Mouse (Mus musculus): ENCODE data around the gene Abhd5.

The Abhd5 gene

DNA sequence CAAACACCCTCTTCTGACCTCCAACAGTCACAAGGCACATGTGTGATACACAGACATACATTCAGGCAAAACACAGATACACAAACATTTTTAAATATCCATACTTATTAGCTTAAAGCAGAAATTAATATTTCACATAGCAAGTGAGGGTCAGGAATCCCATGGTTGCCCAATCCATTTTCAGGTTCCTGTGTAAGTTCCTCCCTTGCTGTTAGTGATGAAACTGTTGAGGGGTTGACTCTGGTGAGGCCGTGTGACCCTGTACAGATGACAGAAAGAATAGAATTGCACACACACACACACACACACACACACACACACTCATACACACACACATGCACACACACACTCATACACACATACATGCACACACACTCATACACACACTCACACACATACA is 63.2 kb downstream of the Abhd5 start:
- no peak for DNase-seq (ENCODE audit: low read depth, low spot score)

DNA sequence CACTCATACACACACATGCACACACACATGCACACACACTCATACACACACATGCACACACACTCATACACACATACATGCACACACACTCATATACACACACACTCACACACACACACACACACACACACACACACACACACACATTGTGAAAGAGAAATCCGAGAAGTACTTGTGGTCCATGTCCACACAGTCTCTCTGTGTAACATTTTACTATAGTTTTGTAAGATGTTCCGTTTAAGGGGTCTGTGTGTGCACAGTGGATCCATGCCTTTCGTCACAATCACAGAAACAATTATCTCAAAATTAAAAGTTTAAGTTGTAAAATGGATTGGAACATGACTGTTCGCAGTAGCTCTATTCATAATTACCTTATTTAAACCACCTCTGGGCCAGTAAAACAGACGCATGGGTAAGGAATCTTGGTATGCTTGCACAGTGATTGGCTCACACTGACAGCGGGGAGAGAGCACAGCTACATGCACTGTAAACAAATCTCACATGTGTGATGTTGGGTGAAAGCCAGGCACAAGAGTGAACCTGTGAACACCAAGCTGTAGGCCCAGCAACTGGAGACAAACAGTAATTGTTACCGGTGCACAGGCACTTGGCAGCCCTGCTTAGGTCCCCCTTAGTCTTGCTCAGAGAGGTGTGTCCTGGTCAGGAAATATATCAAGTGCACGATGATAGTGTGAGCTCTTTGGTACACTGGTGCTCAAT is 63.8 kb downstream of the Abhd5 start:
- DNase-seq (ENCODE audit: low read depth, low spot score) = no peak

DNA sequence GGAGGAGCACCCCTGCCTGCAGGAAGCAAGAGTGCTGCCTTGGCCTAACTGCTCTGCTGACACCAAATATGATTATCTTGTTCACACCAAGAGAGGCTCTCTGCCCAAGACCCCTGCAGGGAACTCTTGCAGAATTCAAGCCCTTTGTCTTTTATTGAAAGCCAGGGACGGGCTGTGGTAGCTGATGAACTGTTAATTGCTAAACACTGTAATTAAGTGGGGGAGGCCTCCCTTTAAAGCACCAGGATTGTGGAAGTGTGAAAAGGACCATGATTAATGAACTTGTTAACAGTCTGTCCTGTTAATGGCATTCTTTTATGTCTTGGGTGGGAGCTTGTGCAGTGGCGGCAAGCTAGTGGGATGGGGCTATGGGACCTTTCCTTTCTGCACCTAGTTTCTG is 65.2 kb downstream of the Abhd5 start:
- no peak for DNase-seq (ENCODE audit: low read depth, low spot score)

DNA sequence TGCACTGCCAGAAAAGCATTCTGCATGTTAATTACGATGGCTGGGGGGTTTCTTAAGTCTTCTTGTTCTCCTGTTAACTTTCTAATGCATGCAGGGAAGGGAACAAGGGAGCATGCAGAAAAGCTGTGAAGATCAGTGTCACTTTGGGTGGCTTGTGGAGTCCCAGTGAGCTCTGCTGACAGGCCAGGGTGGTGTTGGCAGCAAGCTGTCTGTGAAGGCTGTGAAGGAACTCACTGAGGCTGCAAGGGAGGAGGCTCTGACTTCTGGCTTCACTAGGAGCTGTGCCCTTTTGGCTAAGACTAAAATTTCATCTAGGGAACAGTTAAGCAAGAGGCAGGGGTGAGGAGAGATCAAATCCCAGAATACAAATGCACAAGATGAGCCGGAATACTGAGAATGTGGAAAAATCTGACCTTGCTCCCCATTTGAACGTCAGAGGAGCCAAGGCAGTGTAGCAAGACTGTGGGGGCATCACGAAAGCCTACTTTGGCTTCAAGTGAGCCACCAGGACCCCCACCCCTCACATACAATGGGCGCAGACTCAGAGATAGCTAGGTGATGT is 68.9 kb downstream of the Abhd5 start:
- DNase-seq (ENCODE audit: low read depth, low spot score) = no peak

DNA sequence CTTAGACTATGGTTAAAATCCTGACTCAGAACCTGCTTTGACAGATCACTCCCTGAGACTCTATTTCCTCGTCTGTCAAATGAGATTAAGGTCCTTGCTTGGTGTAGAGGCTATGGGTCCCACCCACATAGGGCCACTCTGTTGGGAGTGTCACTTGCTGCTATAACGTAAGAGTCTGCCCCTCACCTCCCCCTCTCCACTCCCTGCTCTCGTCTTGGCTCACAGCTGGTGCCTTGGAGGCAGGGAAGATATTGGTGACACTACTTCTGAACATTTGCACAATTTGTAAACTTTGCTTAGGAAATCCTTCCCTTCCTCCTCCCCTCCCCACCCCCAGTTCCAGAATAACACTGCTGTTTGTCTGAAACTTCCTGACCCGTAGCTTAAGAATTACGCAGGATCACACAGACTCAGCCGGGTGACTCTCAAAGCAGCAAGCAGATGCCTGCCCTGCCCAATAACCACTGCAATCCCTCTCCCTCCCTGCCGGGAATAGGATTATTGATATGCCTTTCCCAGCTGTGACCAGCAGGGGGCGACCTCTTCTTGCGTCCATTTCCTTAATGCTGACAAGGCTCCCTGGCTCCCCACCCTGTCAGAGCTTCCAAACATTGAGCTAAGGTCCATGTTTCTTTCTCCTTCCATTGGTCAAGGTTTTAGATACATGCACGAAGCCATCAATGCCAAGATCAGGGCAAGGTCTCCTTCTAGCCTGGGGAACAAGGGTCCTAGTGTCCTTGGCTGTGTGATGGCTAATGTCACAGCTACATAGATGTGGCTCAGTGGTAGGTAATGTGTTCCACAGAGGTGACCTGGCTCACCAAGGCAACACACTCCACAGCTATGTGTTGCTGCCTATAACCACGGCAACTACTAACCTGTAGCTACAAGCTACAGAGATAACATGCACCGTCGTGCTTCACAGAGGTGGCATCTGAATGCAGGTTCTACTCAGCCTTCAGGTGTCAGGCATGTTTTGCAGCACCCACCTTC is 69.7 kb downstream of the Abhd5 start:
- no peak for DNase-seq (ENCODE audit: low read depth, low spot score)

DNA sequence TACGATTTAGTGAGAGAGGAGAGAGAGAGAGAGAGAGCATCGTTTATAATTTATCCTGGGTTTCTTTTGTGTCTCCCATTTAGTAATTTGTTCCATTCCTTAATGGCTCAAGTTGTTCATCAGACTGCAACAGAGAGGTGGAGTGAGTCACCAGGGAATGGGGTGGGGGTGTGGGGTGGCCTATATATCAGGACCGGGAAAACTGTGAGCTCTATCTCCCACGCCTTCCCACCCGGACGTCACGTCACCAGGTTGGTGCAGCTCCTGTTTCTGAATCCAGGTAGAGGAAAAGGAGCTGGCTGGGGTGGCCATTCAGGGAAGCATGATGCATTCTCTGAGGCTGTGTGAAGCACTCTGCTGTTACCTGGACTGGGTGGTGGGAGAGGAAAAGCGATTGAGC is 70.5 kb downstream of the Abhd5 start:
- no peak for DNase-seq (ENCODE audit: low read depth, low spot score)

DNA sequence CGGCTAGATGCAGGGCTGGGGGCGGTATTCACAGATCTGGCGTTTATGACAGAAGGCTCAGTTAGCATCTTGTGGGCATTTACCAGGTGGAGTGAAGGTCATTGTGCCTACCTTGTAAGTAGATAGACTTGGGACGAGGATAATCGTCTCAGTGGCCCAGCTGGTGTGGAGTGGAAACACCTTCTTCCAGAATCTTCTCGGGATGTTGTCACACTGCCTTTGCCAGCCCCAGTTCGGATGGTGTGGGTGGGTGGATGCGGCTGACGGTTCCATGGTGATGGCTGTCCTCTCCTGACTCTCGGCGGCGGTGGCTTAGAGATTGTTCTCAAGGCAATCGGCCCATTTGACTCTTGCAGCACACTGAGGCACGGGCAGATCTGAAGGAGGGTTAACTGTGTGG is 71.3 kb downstream of the Abhd5 start:
- no peak for DNase-seq (ENCODE audit: low read depth, low spot score)

DNA sequence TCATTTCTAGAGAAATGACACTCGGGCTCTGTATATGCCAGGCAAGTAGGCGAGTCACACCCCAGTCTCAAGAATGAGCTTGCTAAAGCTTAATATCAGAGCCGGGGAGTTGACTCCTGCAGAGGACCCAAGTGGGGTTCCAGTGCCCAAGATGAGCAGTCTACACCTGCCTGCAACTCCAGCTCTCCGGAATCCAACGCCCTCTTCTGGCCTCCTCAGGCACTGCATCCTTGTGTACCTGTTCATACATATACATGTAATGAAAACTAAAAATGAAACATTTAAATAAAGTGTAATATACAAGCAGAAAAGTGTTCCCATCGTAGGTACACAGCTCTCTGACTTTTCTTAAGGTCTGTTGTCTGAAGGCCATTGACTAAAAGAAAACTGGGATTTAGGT is 71.7 kb downstream of the Abhd5 start:
- no peak for DNase-seq (ENCODE audit: low read depth, low spot score)

DNA sequence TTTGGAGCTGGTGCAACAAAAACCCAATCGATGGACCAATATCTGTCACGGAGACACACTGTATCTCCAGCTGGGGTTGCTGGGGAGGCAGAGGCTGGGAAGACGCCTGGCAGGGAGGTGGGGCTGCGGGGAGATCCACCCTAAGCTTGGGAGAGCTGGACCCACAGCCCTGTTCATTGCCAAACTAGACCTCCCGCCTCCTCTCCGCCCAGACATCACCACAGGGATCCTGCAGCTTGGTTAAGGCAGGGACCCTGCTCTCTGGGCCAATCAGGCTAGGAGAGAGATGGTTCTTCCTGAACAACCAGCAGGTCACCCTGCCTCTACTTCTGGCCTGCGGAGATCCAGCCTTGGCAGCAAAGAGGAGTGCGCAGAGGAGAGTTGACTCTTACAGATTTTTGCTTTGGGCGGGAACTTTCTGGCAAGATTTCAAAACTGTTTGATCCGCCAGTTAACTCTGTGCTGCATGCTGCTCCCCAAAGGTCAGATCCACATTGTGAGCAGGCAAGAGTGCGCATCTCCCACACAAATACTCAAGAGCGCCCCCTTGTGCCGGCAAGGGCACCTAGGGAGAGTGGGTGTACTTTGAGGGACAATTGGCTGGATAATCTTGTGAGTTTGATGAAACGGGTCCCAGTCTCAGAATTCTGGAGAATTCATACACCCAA is 73.7 kb downstream of the Abhd5 start:
- no peak for DNase-seq (ENCODE audit: low read depth, low spot score)

DNA sequence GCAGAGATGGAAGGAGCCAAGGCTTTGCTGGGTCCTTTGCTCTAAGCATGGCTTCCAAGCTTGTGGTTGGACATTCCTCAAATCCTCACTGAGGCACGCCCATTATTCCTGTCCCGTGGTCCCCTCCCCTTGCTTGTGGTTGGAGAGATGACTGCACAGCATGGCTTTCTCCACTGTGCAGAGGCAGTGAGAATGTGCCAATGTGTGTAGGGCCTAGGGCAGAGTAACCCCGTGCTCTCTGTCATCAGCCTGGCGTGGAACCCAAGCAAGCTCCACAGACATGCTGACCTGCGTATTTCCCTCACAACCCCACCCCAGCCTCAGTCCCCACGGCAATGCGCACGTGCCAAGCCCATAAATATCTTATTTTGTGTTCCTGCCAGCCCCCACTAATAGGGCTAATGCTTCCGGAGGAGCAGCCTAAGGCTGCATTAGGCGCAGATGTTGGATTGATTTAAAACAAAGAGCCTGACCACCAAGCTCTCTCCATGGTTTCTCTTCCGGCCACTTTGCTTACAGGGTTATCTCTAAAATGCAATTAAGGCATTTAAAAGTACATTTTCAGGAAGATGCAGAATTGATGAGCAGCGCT is 77.7 kb downstream of the Abhd5 start:
- no peak for DNase-seq (ENCODE audit: low read depth, low spot score)

DNA sequence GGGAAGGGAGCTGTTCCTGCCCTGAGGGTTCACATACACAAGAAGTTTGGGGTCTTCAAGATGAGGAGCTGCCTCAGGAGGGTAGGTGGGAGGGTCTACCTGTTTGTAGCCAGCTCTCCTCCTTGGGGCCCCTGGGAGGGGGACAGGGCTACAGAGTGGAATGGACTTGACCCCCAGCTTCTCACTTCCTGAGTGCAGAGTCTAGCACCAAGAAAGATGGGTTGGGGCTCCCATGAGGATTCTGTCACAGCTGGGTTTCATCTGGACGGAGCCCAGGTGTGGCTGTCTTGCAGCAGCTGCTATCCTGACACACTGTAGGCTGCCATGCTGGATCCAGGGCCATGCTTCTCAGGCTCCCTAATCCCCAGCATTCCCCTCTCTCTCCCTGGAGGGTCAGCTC is 78.3 kb downstream of the Abhd5 start:
- no peak for DNase-seq (ENCODE audit: low read depth, low spot score)
